Mouse (Mus musculus) 416B (cell line): Measurements from ENCODE around the gene Rsbn1.

Source experiments
- DNase-seq: peaks from one replicate; pipeline ENCODE4 v3.0.0; 2011; ENCODE audit warnings: low read depth

The Rsbn1 gene

GRCm38 (mm10) chr3:103948666-103949065 lies 34.7 kb downstream of the Rsbn1 start:
- DNase-seq: no peak

- no peak for DNase-seq
Measured at GRCm38 (mm10) chr3:103960622-103961021, 46.7 kb downstream of the Rsbn1 start.

- no peak for DNase-seq
Measured at GRCm38 (mm10) chr3:103967231-103967630, 53.3 kb downstream of the Rsbn1 start.

GRCm38 (mm10) chr3:103967861-103968691 lies 54.2 kb downstream of the Rsbn1 start, which contains the start of gene Phtf1:
Phtf1 (plus strand) TSS chr3:103968110.
- DNase-seq: peak; percentile 90

- peak; percentile 56 for DNase-seq
Measured at GRCm38 (mm10) chr3:103968701-103969100, 54.8 kb downstream of the Rsbn1 start.

- DNase-seq: no peak
Measured at GRCm38 (mm10) chr3:103971157-103971556, 57.2 kb downstream of the Rsbn1 start.

GRCm38 (mm10) chr3:103984556-103984955 lies 70.6 kb downstream of the Rsbn1 start:
- no peak for DNase-seq

- no peak for DNase-seq
Measured at GRCm38 (mm10) chr3:103985194-103985593, 71.3 kb downstream of the Rsbn1 start.

GRCm38 (mm10) chr3:103987831-103988432 lies 74.0 kb downstream of the Rsbn1 start:
- no peak for DNase-seq

- DNase-seq: no peak
Measured at GRCm38 (mm10) chr3:103989352-103989751, 75.4 kb downstream of the Rsbn1 start.

GRCm38 (mm10) chr3:103991271-103991670 lies 77.4 kb downstream of the Rsbn1 start:
- DNase-seq: peak; percentile 37

GRCm38 (mm10) chr3:103998724-103999123 lies 84.8 kb downstream of the Rsbn1 start:
- DNase-seq: peak; percentile 87

- no peak for DNase-seq
Measured at GRCm38 (mm10) chr3:104006896-104007466, 93.1 kb downstream of the Rsbn1 start.

- peak; percentile 51 for DNase-seq
Measured at GRCm38 (mm10) chr3:104007479-104007878, 93.6 kb downstream of the Rsbn1 start.

GRCm38 (mm10) chr3:104009924-104010662 lies 96.2 kb downstream of the Rsbn1 start:
- DNase-seq: peak; percentile 51

GRCm38 (mm10) chr3:104011972-104012371 lies 98.1 kb downstream of the Rsbn1 start:
- peak; percentile 73 for DNase-seq
